Mouse (Mus musculus) kidney, adult 2 months (tissue): ENCODE measurements at regions not wholly inside any gene's neighbourhood (a gene's known extent, or its start where the extent isn't known, plus 50 kb on each side); places are given as distances from the start of the nearest gene placed in this dataset.

Experiments used
- DNase-seq: peaks from one replicate; pipeline ENCODE4 v3.0.0; 2021
- H3K27ac ChIP-seq: fragments of 200-500 bp; 2 replicates; pipeline ENCODE4 v1.5.1; 2012; ENCODE audit warnings: low read depth, low read length, control low read depth, inconsistent platforms; ENCODE audit not compliant: insufficient read depth
- H3K27me3 ChIP-seq: fragments of 200-500 bp; replicated peaks from 2 replicates; pipeline ENCODE4 v1.6.1; 2012; ENCODE audit warnings: mild to moderate bottlenecking, moderate library complexity, low read length, inconsistent platforms; ENCODE audit not compliant: control insufficient read depth, insufficient read depth
- H3K36me3 ChIP-seq: fragments of 200-500 bp; 2 replicates; pipeline ENCODE4 v1.6.1; 2012; ENCODE audit warnings: mild to moderate bottlenecking, moderate library complexity, low read length, inconsistent platforms; ENCODE audit not compliant: control insufficient read depth, insufficient read depth
- H3K4me1 ChIP-seq: fragments of 200-500 bp; 2 replicates; pipeline ENCODE4 v1.6.1; 2011; ENCODE audit warnings: low read length; ENCODE audit not compliant: control insufficient read depth, insufficient read depth
- H3K4me3 ChIP-seq: fragments of 200-500 bp; 2 replicates; pipeline ENCODE4 v1.5.1; 2011; ENCODE audit warnings: mild to moderate bottlenecking, low read depth, low read length, control low read depth; ENCODE audit not compliant: insufficient read depth
- CTCF ChIP-seq: fragments of 200-500 bp; conservative IDR thresholded peaks from 2 replicates; pipeline ENCODE4 v1.5.1; 2011; ENCODE audit warnings: low read depth, mild to moderate bottlenecking, control low read depth, low read length, moderate library complexity, mixed read lengths; ENCODE audit not compliant: insufficient read depth, insufficient read length
- POLR2A ChIP-seq: fragments of 200-500 bp; IDR thresholded peaks from one replicate; pipeline ENCODE4 v1.6.1; 2011; ENCODE audit warnings: low read depth, low read length, control low read depth
- WGBS: fragments of 180-500 bp; shearing (Covaris S2); methylation state at CpG from one replicate; pipeline ENCODE4 v1.1.7; 2018; 5-methylcytosine and 5-hydroxymethylcytosine counted together

DNA sequence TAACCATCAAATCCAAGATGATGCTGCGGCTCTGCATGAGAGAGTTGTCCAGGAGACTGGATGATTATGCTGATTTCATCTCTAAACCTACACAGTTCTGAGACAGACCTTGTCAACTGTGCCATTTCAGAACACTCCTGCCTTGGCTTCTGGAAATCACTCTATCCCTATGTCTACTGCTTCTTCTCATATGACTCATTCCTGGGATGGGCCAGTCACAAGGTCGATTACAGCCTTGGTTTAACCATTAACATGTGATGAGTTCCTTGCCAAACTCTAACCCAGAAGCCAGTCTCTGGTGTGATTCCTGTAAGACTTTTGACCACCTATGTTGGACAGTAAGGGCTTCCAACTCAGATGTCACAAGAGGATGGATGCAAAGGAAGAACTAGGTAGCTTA is 216.3 kb upstream of the Onecut1 start:
- Histone ChIP-seq H3K27ac (no peak overlapping the region), H3K36me3 (no peaks in the 10 kb centered on the region), H3K27me3 (no peaks in the 10 kb centered on the region), H3K4me3 (no peak overlapping the region), H3K4me1 (no peaks in the 10 kb centered on the region)
- peak; percentile 4 for DNase-seq
- WGBS, result 59% methylated on average over 2 of the region's 2 CpGs
- TF ChIP-seq CTCF (no peak), POLR2A (no peak)

DNA sequence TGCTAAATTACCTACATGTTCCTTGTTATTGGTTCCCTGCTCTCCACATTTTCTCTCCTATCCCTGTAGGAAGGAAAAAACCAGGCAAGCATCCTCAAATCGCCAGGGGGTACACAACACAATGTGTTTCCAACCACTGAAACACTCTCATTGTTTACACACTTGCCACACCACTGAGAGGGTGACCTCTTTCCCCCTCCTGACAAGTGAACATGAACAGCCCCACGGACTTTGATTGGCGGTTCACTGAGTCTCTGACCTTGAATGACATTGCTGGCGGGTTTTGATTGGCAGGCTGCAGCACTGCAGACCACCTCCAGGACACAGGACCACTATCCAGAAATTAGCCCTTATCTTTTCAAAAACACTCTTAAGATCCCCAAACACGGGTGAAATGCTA is 211.7 kb upstream of the Onecut1 start:
- Histone ChIP-seq H3K27me3 (no peaks in the 10 kb centered on the region), H3K27ac (no peak overlapping the region), H3K4me1 (no peaks in the 10 kb centered on the region), H3K4me3 (no peak overlapping the region), H3K36me3 (no peaks in the 10 kb centered on the region)
- no peak for DNase-seq
- TF ChIP-seq CTCF, result no peak
- no peak for TF ChIP-seq POLR2A
- WGBS, result 58% methylated on average over 5 of the region's 5 CpGs

DNA sequence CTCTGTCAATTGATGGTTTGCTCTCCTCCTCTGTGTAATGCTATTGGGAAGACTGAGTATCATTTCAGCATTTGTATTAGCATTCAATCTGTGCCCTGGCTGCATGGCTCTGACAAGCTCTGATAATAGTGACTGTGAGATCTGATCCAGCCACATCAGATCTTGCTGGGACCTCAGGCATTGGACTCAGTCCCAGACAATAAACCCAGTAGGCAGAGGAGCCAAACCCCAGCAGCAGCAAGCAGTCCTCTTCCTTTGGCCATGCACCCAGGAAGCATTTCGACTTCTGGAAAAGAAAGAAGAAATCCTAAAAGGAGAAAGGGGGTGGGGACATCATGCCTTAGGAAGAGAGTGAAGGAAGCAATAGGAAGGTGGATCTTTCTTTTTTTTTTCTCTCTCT is 205.8 kb upstream of the Onecut1 start:
- no peak overlapping the region for H3K4me3 ChIP-seq
- no peak for TF ChIP-seq CTCF
- TF ChIP-seq POLR2A, result no peak

DNA sequence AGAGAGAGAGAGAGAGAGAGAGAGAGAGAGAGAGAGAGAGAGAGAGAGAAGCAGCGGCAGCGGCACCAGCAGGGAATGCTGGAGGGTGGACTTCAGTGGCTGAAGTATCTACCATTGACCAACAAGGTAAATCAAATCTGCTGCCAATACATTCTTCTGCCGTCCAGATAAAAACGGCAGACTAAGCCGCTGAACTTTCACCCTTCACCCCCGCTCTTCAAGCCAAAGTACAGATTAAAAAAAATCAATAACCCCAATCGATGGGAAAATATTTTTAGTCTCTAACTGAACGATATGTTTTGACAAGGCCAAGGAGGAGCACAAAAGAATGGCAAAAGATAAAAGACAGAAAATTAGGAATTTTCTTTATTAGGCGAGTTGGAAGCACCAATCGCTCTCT is 205.3 kb upstream of the Onecut1 start:
- Histone ChIP-seq H3K4me1 (no peaks in the 10 kb centered on the region), H3K27ac (no peak overlapping the region), H3K27me3 (no peaks in the 10 kb centered on the region), H3K36me3 (no peaks in the 10 kb centered on the region), H3K4me3 (no peak overlapping the region)
- TF ChIP-seq CTCF, result no peak
- no peak for TF ChIP-seq POLR2A
- 84% methylated on average over 10 of the region's 10 CpGs for WGBS
- no peak for DNase-seq

More for the DNA sequence above, 205.8 kb upstream of the Onecut1 start:
- H3K27me3 ChIP-seq, result no peaks in the 10 kb centered on the region
- no peaks in the 10 kb centered on the region for H3K36me3 ChIP-seq
- 68% methylated on average over 1 of the region's 1 CpGs for WGBS
- H3K4me1 ChIP-seq, result no peaks in the 10 kb centered on the region
- no peak for DNase-seq
- no peak overlapping the region for H3K27ac ChIP-seq

DNA sequence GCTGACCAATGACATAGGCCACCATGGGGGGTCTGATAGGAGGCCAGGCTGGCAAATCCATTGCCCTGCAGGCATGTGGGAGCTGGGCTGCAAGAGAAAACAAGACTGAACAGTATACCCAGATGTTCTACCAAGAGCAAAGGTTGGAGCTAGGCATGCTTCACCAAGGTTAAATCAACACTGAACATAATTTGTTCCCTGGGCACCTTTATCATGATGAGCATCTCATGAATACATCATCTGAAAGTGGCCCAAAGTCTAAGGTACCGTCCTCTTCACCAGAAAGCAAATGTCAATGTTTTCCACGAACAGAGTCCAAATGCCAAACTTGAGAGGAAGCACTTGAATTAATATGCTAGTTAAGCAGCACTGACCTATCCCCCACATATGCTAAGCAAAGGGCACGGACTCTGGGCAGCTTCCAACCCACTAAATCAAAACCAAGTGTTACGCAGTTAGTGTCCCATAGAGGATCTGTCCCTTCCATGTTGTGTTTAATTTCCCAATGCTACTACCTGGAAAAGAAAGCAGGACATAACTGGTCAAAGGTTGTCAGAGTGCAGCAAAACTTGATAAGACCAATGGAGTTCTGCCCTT is 190.3 kb upstream of the Onecut1 start:
- Histone ChIP-seq H3K27ac (0 out of 2 replicates have a peak overlapping the region, but pooled peaks have one; percentile 32), H3K4me1 (no peaks in the 10 kb centered on the region; the same call in 1 of the 2 replicates), H3K27me3 (no peaks in the 10 kb centered on the region), H3K36me3 (no peaks in the 10 kb centered on the region), H3K4me3 (no peak overlapping the region)
- peak; percentile 76 for DNase-seq
- WGBS, result 58% methylated on average over 4 of the region's 4 CpGs
- no peak for TF ChIP-seq POLR2A
- no peak for TF ChIP-seq CTCF

DNA sequence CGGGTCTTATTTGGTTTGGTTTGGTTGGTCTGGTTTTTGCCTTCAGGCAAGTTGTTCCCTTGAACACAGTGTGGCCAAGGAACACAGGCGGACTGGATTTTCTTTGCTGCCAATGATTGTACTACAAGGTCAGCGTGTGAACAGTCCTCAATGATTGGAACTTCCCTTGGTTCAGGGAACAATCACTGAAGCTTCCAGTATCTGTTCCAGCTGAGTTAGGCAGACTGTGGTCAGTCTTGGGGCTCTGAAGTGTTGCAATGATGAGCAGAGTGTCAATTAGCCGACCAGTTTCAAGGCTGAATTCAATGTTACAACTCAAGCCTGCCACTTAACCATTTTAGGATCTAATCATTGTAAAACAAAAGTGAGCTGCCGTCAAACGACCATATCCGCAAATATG is 189.5 kb upstream of the Onecut1 start:
- H3K27ac ChIP-seq, result 0 out of 2 replicates have a peak overlapping the region, but pooled peaks have one; percentile 32
- no peaks in the 10 kb centered on the region; the same call in 1 of the 2 replicates for H3K4me1 ChIP-seq
- H3K4me3 ChIP-seq, result no peak overlapping the region
- WGBS, result 61% methylated on average over 7 of the region's 7 CpGs
- no peaks in the 10 kb centered on the region for H3K36me3 ChIP-seq
- TF ChIP-seq CTCF (no peak), POLR2A (no peak)
- no peaks in the 10 kb centered on the region for H3K27me3 ChIP-seq
- peak; percentile 43 for DNase-seq

DNA sequence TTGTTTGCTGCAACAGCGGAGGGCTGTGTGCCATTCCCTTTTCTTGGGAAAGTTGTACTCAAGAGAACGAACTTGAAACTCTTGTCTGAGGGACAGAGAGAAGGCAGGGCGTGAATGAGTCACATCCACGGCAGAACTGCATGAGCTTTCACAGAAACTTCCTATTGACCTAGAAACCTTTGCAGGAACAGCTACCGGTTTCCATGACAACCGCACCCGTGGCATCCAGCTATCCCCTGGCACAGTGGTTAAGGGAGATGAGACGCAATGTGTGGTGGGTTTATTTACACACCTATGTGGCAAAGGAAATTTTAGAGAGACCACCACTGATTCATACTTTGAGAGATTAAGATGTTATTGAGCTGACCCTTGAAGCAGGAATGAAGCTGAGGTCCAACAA is 163.5 kb upstream of the Onecut1 start:
- no peak for DNase-seq
- Histone ChIP-seq H3K4me1 (no peaks in the 10 kb centered on the region), H3K27me3 (no peaks in the 10 kb centered on the region), H3K4me3 (no peak overlapping the region), H3K36me3 (no peaks in the 10 kb centered on the region), H3K27ac (no peak overlapping the region)
- no peak for TF ChIP-seq POLR2A
- no peak for TF ChIP-seq CTCF
- WGBS, result 71% methylated on average over 8 of the region's 8 CpGs

DNA sequence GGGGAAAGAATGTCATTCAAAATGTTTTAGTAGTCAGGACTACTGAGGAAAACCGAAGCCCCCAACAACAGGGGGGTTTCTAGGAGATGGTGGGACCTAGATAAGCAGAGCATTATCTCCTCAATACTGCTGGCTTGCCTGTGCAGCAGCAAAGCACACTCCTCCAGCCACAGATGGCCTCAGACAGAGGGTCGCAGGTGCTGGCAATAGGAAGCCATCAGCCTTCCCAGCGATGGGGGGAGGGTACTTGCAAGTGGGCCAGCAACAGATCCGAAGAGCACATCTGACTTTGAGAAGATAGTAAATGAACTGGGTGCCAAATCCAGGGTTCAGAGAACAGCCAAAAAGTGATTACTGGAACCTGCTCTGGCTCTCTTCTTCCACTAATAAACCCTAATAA is 156.0 kb upstream of the Onecut1 start:
- Histone ChIP-seq H3K36me3 (no peaks in the 10 kb centered on the region), H3K4me3 (no peak overlapping the region), H3K27me3 (no peaks in the 10 kb centered on the region), H3K4me1 (no peaks in the 10 kb centered on the region), H3K27ac (no peak overlapping the region)
- no peak for TF ChIP-seq CTCF
- no peak for TF ChIP-seq POLR2A
- no peak for DNase-seq
- WGBS, result 22% methylated on average over 4 of the region's 4 CpGs
